Mouse (Mus musculus): ENCODE results near the gene Sh2d5.

DNA sequence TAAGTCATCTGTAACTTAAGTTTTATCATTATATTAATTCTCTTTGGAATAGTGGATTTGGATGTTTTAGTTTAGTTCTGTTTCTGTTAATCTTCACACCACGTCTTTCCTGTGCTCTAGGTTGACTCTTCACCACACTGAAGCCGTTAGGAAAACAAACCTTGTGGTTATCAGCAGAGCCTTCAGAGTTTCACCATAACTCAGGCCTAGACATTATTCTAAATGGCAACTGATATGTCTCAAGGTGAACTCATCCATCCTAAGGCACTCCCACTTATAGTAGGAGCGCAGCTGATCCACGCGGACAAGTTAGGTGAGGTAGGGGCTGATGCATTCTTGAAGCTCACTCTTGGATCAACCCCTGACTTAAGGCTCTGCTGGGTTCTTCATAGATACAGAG lies 28.8 kb upstream of the Sh2d5 start:
- TF ChIP-seq CTCF (IDR thresholded peaks at IDR 0.05; ENCODE audit: low read depth, low read length) (no peak), POLR2A (IDR thresholded peaks at IDR 0.05; ENCODE audit: extremely low read depth, insufficient read depth, low read length) (no peak)
